Mouse (Mus musculus) testis, adult 2 months (tissue): Measurements from ENCODE around the gene Mcoln3.

ENCODE experiments used
- CTCF ChIP-seq: fragments of 200-500 bp; IDR thresholded peaks from 2 replicates; pipeline ENCODE4 v1.5.1; 2012; ENCODE audit warnings: low read depth, mild to moderate bottlenecking, inconsistent platforms, low read length, moderate library complexity; ENCODE audit not compliant: control insufficient read depth, insufficient read depth, insufficient replicate concordance
- POLR2A ChIP-seq: fragments of 200-500 bp; IDR thresholded peaks from 2 replicates; pipeline ENCODE4 v1.6.1; 2012; ENCODE audit warnings: low read depth, mild to moderate bottlenecking, inconsistent platforms, low read length, moderate library complexity; ENCODE audit not compliant: control insufficient read depth

- no peak for TF ChIP-seq POLR2A
- no peak for TF ChIP-seq CTCF
These were observed 48.0 kb upstream of the Mcoln3 start for GRCm38 (mm10) chr3:146069276-146069675.
